Mouse (Mus musculus) forebrain, embryonic 11.5 days (tissue): ENCODE data around the gene Kxd1. TPM values are rescaled to one million over a fixed set of nuclear protein-coding genes. Genes with fewer than 3 reads are reported as not detected.
"Not testable (repeated sequence)": the region's sequence is repeated elsewhere in the genome, so short reads cannot be mapped to it uniquely, and the experiment has no call there.

Experiments
- ATAC-seq: fragments of 200-750 bp; cut with Nextera tagmentation; replicated peaks from 2 replicates; pipeline ENCODE4 v1.8.0; 2017; ENCODE audit warnings: moderate TSS enrichment; ENCODE audit not compliant: low FRiP score
- DNase-seq: peaks from one replicate; pipeline ENCODE4 v3.0.0-alpha.2; 2017; ENCODE audit warnings: low spot score
- H3K27ac ChIP-seq: fragments of 300-500 bp; sonication (generic); 2 replicates; pipeline ENCODE4 v1.5.1; 2014; ENCODE audit warnings: low read depth, low read length
- H3K27me3 ChIP-seq: fragments of 300-500 bp; sonication (generic); 2 replicates; pipeline ENCODE4 v1.6.1; 2014; ENCODE audit warnings: mild to moderate bottlenecking, low read length, mixed read lengths; ENCODE audit not compliant: control insufficient read depth, insufficient read depth
- H3K36me3 ChIP-seq: fragments of 300-500 bp; sonication (generic); 2 replicates; pipeline ENCODE4 v1.6.1; 2014; ENCODE audit warnings: mild to moderate bottlenecking, low read length, moderate library complexity, mixed read lengths; ENCODE audit not compliant: control insufficient read depth, insufficient read depth
- H3K4me1 ChIP-seq: fragments of 300-500 bp; sonication (generic); replicated peaks from 2 replicates; pipeline ENCODE4 v1.6.1; 2014; ENCODE audit warnings: low read length, mixed read lengths; ENCODE audit not compliant: control insufficient read depth, insufficient read depth
- H3K4me2 ChIP-seq: fragments of 300-500 bp; sonication (generic); 2 replicates; pipeline ENCODE4 v1.6.1; 2014; ENCODE audit warnings: low read depth, mild to moderate bottlenecking, low read length, moderate library complexity, mixed read lengths; ENCODE audit not compliant: severe bottlenecking
- H3K4me3 ChIP-seq: fragments of 300-500 bp; sonication (generic); 2 replicates; pipeline ENCODE4 v1.5.1; 2014; ENCODE audit warnings: low read depth, low read length
- H3K9ac ChIP-seq: fragments of 300-500 bp; sonication (generic); 2 replicates; pipeline ENCODE4 v1.6.1; 2014; ENCODE audit warnings: low read length
- H3K9me3 ChIP-seq: fragments of 300-500 bp; sonication (generic); 2 replicates; pipeline ENCODE4 v1.6.1; 2016; ENCODE audit warnings: low read length, mixed read lengths; ENCODE audit not compliant: control insufficient read depth
- WGBS: fragments of 180-500 bp; shearing (Covaris S2); extraction: QIAGEN DNeasy Blood & Tissue Kit; methylation state at CpG from one replicate; pipeline ENCODE4 v1.1.7; 2014; 5-methylcytosine and 5-hydroxymethylcytosine counted together
- polyA plus RNA-seq: library from polyadenylated mRNA; unstranded; fragments of >200 nt; fragmentation: Nextera tagmentation; extraction: Ambion mirVana; gene quantifications from 2 replicates; pipeline ENCODE4 v1.2.1, GENCODE M21; 2014

Kxd1 gene
- polyA plus RNA-seq, 1 experiment from 2014 or later: 56.0 TPM

DNA sequence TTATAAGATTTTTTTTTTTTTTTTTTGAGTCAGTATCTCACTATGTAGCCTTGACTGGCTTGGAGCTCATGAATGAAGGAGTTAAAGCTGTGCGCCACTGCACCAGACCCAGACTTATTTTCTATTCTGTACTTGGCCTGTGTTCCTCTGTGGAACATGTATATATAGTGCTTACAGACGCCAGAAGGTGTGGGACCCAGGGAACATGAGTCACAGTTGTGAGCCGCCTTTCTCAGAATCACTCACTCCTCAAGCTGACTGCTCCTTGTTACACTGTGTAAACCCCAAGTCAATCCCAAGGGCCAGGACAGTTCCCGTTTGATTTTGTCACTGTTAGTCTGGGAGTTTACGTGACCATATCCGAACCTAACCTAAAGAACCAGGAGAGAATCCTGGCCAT lies 8.7 kb downstream of the Kxd1 start:
- H3K27ac ChIP-seq: no peak overlapping the region
- no peaks in the 10 kb centered on the region for H3K9me3 ChIP-seq
- H3K27me3 ChIP-seq: no peaks in the 10 kb centered on the region
- peaks cover 4% of the 10 kb centered on the region for H3K4me1 ChIP-seq
- 90% methylated on average over 6 of the region's 6 CpGs for WGBS
- H3K4me2 ChIP-seq: no peak overlapping the region
- H3K36me3 ChIP-seq: no peaks in the 10 kb centered on the region; the same call in 1 of the 2 replicates
- H3K9ac ChIP-seq: no peak overlapping the region
- ATAC-seq: no peak
- no peak for DNase-seq
- H3K4me3 ChIP-seq: no peak overlapping the region

DNA sequence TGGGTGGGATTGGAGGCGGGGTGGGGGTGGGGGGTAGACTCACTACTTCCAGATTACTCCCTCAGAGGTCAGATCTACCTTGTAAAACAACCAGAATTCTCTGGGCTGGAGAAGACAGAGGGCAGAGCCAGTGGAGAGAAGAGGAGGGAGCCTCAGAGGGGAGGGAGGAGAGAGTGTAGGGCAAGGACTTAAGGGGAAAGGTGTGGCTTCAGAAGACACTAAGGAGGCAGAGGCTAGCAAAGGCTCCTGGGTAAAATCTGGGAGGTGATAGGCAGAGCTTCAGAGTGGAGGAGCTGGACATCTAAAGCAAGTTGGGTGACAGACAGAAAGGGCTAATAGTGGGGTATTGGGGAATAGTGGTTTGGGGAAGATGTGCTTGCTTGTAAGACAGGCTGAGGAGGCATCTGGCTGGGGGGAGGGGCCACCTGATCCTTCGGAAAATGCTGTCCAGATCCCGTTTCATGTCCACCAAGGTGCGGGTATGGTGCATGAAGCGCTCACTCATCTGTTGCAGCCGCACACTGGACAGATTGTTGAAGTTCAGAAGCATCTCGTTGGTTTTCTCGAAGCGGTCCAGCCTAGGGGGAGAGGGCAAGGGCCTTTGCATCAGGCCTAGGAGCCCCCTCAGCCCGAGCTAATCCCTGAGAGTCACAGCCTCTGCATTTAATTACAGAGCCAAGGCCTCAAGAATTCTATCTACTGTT lies 9.7 kb downstream of the Kxd1 start:
- Histone ChIP-seq H3K27ac (no peak overlapping the region), H3K27me3 (no peaks in the 10 kb centered on the region), H3K4me3 (no peak overlapping the region), H3K36me3 (peaks cover 2% of the 10 kb centered on the region; the same call in 1 of the 2 replicates), H3K9me3 (no peaks in the 10 kb centered on the region), H3K9ac (no peak overlapping the region), H3K4me2 (no peak overlapping the region), H3K4me1 (peaks cover 4% of the 10 kb centered on the region)
- DNase-seq (no peak), ATAC-seq (no peak)
- WGBS: 72% methylated on average over 10 of the region's 10 CpGs

DNA sequence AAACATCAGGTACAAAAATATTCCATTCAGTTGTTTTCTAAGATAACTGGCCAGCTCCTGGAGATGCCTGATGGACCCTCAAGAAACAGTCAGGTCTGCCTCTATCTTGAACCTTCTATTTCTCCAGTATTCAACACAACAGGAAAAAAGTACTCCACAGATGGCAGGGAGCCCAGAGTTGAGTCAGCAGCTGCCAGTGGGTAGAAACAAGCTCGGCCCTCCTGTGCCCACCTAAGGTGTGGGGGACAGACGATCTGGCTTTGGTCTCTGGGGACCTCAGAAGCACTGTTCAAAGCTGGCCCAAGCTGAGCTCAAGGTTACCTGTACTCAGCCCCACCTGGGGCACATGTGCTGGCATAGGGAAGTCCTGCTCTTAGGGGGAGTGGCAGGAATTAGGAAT lies 14.3 kb downstream of the Kxd1 start:
- peaks cover 5% of the 10 kb centered on the region; the same call in 1 of the 2 replicates for H3K36me3 ChIP-seq
- WGBS: 84% methylated on average over 2 of the region's 2 CpGs
- H3K4me2 ChIP-seq: no peak overlapping the region
- no peak overlapping the region for H3K4me3 ChIP-seq
- H3K27me3 ChIP-seq: no peaks in the 10 kb centered on the region
- no peak for ATAC-seq
- no peak overlapping the region for H3K9ac ChIP-seq
- DNase-seq: no peak
- H3K4me1 ChIP-seq: peaks cover 11% of the 10 kb centered on the region; the same call in 1 of the 2 replicates
- no peaks in the 10 kb centered on the region for H3K9me3 ChIP-seq
- H3K27ac ChIP-seq: no peak overlapping the region

DNA sequence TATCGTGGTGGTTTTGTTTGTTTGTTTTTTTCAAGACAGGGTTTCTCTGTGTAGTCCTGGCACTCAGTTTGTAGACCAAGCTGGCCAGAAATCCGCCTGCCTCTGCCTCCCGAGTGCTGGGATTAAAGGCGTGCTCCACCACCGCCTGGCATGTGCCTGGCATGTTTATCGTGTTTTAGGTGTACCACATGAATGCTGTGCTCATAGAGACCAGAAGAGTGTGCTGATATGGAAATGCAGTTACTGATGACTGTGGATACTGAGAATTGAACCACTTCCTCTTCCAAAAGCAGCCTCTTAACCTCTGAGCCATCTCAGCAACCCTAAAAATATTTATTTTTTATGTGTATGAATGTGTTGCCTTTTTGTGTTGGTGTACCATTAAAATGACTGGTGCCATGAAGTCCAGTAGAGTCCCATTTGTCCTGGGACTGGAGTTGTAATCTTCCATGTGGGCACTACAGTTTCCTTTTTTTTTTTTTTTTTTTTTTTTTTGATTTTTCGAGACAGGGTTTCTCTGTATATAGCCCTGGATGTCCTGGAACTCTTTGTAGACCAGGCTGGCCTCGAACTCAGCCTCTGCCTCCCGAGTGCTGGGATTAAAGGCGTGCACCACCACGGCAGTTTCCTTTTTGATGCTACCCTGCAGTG lies 15.4 kb downstream of the Kxd1 start:
- no peak overlapping the region for H3K27ac ChIP-seq
- no peaks in the 10 kb centered on the region for H3K9me3 ChIP-seq
- no peaks in the 10 kb centered on the region for H3K27me3 ChIP-seq
- peaks cover 11% of the 10 kb centered on the region; the same call in 1 of the 2 replicates for H3K36me3 ChIP-seq
- DNase-seq: no peak
- no peak overlapping the region for H3K9ac ChIP-seq
- 0 out of 2 replicates have a peak overlapping the region, but pooled peaks have one; percentile 11 for H3K4me2 ChIP-seq
- 92% methylated on average over 11 of the region's 11 CpGs for WGBS
- H3K4me3 ChIP-seq: no peak overlapping the region
- no peak for ATAC-seq
- peaks cover 12% of the 10 kb centered on the region; the same call in 1 of the 2 replicates for H3K4me1 ChIP-seq

DNA sequence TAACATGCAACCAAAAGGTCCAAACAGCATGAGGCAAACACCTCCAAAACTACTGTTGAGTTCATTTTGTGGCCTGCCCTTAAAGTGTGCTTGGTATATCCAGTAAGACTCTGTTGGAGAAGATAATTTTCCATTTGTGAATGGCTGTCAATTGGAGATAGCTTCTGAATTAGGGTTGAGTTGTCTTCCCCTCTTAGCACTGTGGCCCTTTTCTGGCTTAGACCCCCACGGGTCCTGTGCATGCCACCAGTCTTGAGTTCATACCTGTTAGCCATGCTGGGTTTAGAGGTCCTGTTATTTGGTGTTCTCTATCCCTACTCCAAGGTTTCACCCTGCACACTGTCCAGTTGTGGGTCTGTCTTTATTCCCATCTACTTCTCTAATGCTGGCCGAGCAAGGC lies 16.0 kb downstream of the Kxd1 start:
- Histone ChIP-seq H3K4me1 (peaks cover 12% of the 10 kb centered on the region; the same call in 1 of the 2 replicates), H3K27me3 (no peaks in the 10 kb centered on the region), H3K36me3 (peaks cover 12% of the 10 kb centered on the region; the same call in 1 of the 2 replicates), H3K9ac (no peak overlapping the region), H3K4me3 (no peak overlapping the region; the same call in 1 of the 2 replicates), H3K27ac (no peak overlapping the region), H3K4me2 (0 out of 2 replicates have a peak overlapping the region, but pooled peaks have one; percentile 11), H3K9me3 (no peaks in the 10 kb centered on the region)
- 89% methylated on average over 2 of the region's 2 CpGs for WGBS
- ATAC-seq (no peak), DNase-seq (no peak)

DNA sequence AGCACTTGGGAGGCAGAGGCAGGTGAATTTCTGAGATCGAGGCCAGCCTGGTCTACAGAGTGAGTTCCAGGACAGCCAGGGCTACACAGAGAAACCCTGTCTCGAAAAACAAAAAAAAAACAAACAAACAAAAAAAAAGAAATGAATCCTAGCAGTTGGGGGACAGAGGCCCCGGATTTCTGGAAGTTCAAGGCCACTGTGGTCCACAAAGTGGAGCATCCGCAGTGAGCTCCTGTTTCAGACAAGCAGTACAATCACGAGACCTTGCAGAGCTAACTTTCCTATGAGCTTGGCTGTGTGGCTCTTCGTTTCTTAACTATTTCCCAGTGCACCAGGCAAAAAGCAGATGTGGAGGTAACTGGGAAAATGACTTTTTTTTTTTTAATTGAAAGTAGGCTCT lies 16.6 kb downstream of the Kxd1 start:
- peaks cover 12% of the 10 kb centered on the region; the same call in 1 of the 2 replicates for H3K4me1 ChIP-seq
- 86% methylated on average over 6 of the region's 6 CpGs for WGBS
- not testable (repeated sequence) for H3K27me3 ChIP-seq, ATAC-seq, DNase-seq, H3K27ac ChIP-seq, H3K9me3 ChIP-seq
- H3K9ac ChIP-seq: peak overlapping the region; percentile 97
- peak overlapping the region; percentile 98 for H3K4me3 ChIP-seq
- peak overlapping the region; percentile 76; the same call in 1 of the 2 replicates for H3K4me2 ChIP-seq
- H3K36me3 ChIP-seq: peaks cover 12% of the 10 kb centered on the region; the same call in 1 of the 2 replicates

DNA sequence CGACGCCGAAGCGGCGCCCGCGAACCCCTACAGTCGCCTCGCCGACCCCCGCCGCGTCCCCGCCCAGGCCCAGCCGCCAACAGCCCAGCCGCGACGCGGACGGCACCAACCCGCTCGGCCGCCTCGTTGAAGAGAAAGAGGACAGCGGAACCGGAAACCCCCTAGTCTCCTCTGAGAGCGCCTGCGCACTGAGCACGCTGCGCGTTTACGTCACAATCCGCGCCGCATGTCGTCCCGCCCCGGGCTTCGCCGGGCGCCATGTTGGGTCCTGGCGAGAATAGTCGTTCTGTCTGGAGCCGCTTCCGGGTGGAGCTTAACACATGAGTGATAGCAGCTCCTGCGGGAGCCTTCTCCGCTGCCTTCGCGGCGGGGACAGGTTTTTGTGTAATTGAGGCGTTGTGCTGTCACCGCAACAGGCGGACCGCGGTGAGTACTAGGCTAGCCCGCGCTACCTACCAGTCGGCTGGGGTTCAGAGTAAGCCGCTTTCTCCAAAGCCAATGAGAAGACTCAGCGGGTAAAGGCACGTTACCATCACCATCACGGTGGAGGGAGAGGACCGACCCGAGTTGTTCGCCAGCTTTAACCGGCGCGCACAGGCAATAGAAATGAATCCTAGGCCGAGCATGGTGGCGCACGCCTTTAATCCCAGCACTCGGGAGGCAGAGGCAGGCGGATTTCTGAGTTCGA lies 17.4 kb downstream of the Kxd1 start, which contains the start of gene Uba52:
TSS of gene Uba52 (minus strand) at position 574 of the 688 bp plus-strand sequence.
- Histone ChIP-seq H3K9me3 (no peaks in the 10 kb centered on the region), H3K9ac (peak within 1 kb of the TSS; percentile 97), H3K4me1 (peaks cover 16% of the 10 kb centered on the region), H3K4me3 (peak within 1 kb of the TSS; percentile 98), H3K27ac (peak within 1 kb of the TSS; percentile 93), H3K4me2 (peak within 1 kb of the TSS; percentile 76), H3K36me3 (peaks cover 12% of the 10 kb centered on the region; the same call in 1 of the 2 replicates), H3K27me3 (no peaks in the 10 kb centered on the region)
- WGBS: 1% methylated on average over 74 of the region's 74 CpGs
- peak; percentile 84 for ATAC-seq
- DNase-seq: peak; percentile 98

DNA sequence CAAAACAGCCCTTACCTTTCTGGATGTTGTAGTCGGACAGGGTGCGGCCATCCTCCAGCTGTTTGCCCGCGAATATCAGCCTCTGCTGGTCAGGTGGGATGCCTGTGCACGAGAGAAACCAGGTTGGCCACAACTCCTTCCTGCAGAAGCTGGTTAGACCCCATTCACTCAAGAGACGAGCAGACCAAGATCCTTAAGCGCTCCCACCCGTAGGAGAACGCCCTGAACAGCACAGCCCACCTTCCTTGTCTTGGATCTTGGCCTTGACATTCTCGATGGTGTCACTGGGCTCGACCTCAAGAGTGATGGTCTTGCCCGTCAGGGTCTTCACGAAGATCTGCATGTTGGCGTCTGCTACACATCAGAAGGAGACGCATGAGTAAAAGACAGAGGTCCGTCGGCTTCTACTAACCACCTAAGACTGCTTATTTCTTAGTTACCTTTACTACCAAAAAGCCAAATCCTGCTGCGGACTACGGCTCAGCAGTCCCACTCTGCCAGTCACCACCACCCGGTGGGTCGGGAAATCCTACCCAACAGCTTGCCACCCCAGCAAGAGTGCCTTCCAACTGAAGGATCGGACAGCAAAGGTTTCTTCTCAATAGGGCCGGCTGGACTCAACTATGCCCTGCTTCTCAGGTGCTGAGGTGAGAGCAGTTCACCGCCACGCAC lies 18.3 kb downstream of the Kxd1 start:
- H3K27ac ChIP-seq: peak overlapping the region; percentile 93; the same call in 1 of the 2 replicates
- peak overlapping the region; percentile 97 for H3K9ac ChIP-seq
- H3K4me2 ChIP-seq: peak overlapping the region; percentile 76
- no peaks in the 10 kb centered on the region for H3K9me3 ChIP-seq
- H3K4me1 ChIP-seq: peaks cover 16% of the 10 kb centered on the region
- peaks cover 12% of the 10 kb centered on the region; the same call in 1 of the 2 replicates for H3K36me3 ChIP-seq
- DNase-seq (no peak), ATAC-seq (no peak)
- no peaks in the 10 kb centered on the region for H3K27me3 ChIP-seq
- WGBS: 14% methylated on average over 25 of the region's 25 CpGs
- peak overlapping the region; percentile 98 for H3K4me3 ChIP-seq
